Mouse (Mus musculus): ENCODE results near the gene Prcd.

DNA sequence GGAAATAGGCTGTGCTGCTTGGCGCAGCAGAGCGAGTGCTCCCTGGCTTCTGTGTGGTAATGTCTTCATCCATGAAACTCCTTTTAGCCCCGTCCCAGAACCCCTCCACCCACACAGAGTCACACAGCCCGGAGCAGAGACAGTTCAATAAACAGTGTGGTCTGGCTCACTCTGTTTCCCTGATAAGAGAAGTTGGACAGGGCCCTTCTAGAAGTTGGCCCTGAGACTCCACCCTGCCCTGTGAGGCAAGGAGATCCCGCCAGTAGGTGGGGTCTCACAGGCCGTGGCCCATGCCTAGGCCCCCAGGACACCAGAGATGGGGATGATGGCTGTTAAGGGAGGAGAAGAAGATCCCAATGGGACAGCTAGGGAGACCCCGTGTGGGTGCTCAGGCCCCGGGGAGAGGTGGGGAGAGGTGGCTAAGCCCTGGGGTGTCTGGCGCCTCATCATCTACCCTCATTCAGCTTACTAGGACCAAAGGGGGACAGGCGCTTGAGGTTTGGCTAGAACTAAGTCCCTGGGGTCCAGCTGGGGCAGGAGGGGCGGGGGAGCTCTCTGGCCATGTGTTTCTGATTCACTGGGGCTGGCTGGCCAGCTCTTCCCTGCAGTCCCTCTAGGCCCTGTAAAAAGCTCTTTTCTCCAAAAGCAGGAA is 5.9 kb upstream of the Prcd start:
- TF ChIP-seq E2F4 (IDR thresholded peaks at IDR 0.05; ENCODE audit: insufficient replicate concordance, low read depth, low read length): no peak
- TF ChIP-seq ZMIZ1 (IDR thresholded peaks at IDR 0.05; ENCODE audit: low read depth, low read length): no peak
- TF ChIP-seq CTCF (conservative IDR thresholded peaks at IDR 0.05 in 1 of 2, IDR thresholded peaks at IDR 0.05 in 1 of 2; ENCODE audit: low read depth in 2 of 2, low read length in 2 of 2): no peak; a peak in 1 of 4 replicates
- TF ChIP-seq SMC3 (IDR thresholded peaks at IDR 0.05; ENCODE audit: low read depth, low read length): no peak
- TF ChIP-seq EP300 (IDR thresholded peaks at IDR 0.05; ENCODE audit: low read length): no peak
